Mouse (Mus musculus): ENCODE measurements around the gene Slc12a7. TPM values are rescaled to one million over a fixed set of nuclear protein-coding genes. Genes with fewer than 3 reads are reported as not detected.
A peak's percentile ranks its signal among the peaks of the same experiment; 100 is the strongest.
"Not testable (repeated sequence)": the region's sequence is repeated elsewhere in the genome, so short reads cannot be mapped to it uniquely, and the experiment has no call there.

Gene Slc12a7
- polyA plus RNA-seq, 1 experiment from 2014 or later = 52.1 TPM

DNA sequence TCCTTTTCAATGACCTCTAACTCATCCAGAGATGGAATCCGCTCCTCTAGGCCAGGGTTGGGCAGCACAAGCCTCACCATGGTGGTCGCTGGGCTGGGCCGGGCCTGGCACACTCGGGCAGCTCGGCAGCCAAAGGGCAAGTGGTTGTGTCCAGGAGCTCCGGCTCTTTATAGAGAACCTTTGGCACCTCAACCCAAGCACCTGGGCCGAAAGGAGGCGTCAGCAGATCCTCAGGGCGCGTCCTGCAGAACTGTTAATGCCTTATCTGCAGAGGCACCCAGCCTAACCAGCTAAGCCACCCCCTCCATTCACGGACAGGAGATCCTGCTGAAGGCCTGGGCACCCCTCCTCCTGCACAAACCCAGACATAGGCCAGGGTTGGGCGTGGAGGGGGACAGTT is 32.3 kb upstream of the Slc12a7 start:
- WGBS = 81% methylated on average over 12 of the region's 12 CpGs
- no peak overlapping the region for H3K9ac ChIP-seq
- H3K4me3 ChIP-seq = no peak overlapping the region
- H3K4me1 ChIP-seq (replicated peaks) = no peaks in the 10 kb centered on the region
- no peak for ATAC-seq (ENCODE audit: insufficient number of reproducible peaks, low FRiP score)
- H3K9me3 ChIP-seq (replicated peaks) = no peaks in the 10 kb centered on the region
- no peak overlapping the region for H3K27ac ChIP-seq (ENCODE audit: poor library complexity, severe bottlenecking)
- H3K36me3 ChIP-seq = no peaks in the 10 kb centered on the region
- H3K4me2 ChIP-seq = no peak overlapping the region
- H3K27me3 ChIP-seq (replicated peaks) = no peaks in the 10 kb centered on the region; the same call in 1 of the 2 replicates

- 77% methylated on average over 9 of the region's 9 CpGs for WGBS
Measured at GRCm38 (mm10) chr13:73701161-73701883, 31.6 kb upstream of the Slc12a7 start.

DNA sequence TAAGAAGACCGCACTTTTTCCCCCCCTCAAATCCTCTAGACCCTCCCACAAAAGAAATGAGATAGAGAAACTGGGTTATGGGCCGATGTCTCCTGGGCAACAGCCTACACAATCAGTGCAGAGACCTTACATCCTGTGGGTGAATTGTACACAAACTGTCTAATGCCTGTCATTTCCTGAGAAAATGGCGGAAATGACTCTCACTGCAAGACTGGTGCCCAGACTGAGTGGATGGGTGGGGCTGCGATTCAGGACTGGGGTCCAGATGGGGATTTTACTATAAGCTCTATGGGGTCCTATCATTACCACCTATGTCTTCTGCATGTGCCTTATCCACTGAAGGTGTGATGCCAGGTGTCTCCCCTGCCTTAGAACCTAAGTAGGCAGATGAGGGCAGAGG is 30.1 kb upstream of the Slc12a7 start:
- Histone ChIP-seq H3K27me3 (replicated peaks) (no peaks in the 10 kb centered on the region; the same call in 1 of the 2 replicates), H3K9me3 (replicated peaks) (no peaks in the 10 kb centered on the region), H3K4me2 (no peak overlapping the region), H3K27ac (ENCODE audit: poor library complexity, severe bottlenecking) (no peak overlapping the region), H3K4me3 (no peak overlapping the region), H3K9ac (no peak overlapping the region), H3K36me3 (no peaks in the 10 kb centered on the region), H3K4me1 (replicated peaks) (no peaks in the 10 kb centered on the region)
- ATAC-seq (ENCODE audit: insufficient number of reproducible peaks, low FRiP score) = peak; percentile 52; the same call in 1 of the 2 replicates
- 67% methylated on average over 4 of the region's 4 CpGs for WGBS

More at GRCm38 (mm10) chr13:73701161-73701883, 31.6 kb upstream of the Slc12a7 start:
- ATAC-seq (ENCODE audit: insufficient number of reproducible peaks, low FRiP score) = no peak
- no peaks in the 10 kb centered on the region for H3K9me3 ChIP-seq (replicated peaks)
- no peak overlapping the region for H3K27ac ChIP-seq (ENCODE audit: poor library complexity, severe bottlenecking)
- H3K9ac ChIP-seq = no peak overlapping the region
- no peaks in the 10 kb centered on the region for H3K36me3 ChIP-seq
- no peak overlapping the region for H3K4me2 ChIP-seq
- no peak overlapping the region for H3K4me3 ChIP-seq
- no peaks in the 10 kb centered on the region; the same call in 1 of the 2 replicates for H3K27me3 ChIP-seq (replicated peaks)
- H3K4me1 ChIP-seq (replicated peaks) = no peaks in the 10 kb centered on the region

DNA sequence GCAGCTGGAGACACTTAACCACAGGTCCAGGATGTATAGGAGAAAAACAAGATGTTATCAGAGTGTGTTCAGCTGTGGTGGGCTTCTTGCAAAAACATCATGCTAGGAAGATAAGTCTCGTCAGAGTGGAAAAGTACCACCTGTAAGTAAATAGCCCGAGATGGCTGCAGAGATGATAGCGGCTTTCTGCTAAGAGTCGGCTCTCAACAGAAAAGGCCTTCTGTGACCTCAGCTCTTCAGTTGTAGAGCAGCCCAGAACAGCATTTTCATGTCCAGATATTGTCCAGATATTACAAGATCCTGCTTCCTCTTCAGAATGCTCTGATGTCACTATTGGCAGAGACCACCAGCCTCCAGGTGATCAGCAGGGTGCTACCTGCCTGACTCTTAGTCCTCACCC is 29.4 kb upstream of the Slc12a7 start:
- H3K9me3 ChIP-seq (replicated peaks); H3K4me1 ChIP-seq (replicated peaks); H3K27me3 ChIP-seq (replicated peaks); ATAC-seq (ENCODE audit: insufficient number of reproducible peaks, low FRiP score); H3K36me3 ChIP-seq; H3K4me3 ChIP-seq; H3K4me2 ChIP-seq; H3K27ac ChIP-seq (ENCODE audit: poor library complexity, severe bottlenecking); H3K9ac ChIP-seq: not testable (repeated sequence)
- WGBS = 36% methylated on average over 4 of the region's 4 CpGs

DNA sequence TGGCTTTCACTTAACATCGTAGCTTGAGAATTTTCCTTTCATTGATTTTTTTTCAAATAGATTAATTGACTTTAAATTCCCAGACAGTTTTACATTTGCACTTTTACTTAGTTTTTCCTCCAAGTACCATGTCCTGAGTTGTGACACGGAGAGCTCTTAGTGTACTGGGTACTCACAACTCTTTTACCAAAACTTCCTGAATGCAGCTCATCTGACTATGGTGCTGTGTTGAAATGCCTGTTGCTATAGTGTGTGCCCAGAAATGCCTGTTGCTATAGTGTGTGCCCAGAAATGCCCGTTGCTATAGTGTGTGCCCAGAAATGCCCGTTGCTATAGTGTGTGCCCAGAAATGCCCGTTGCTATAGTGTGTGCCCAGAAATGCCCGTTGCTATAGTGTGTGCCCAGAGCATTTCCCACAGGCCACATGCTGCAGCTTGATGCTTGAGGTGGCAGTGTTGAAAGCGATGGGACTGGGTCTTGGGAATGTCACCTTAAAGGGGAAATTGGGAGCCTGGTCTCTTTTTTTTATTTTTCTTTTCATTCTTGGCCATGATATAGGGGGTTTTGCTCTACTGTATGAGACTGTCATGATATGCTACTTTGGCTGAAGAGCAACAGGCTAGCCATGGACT is 28.1 kb upstream of the Slc12a7 start, which contains the start of gene Slc6a19:
Gene Slc6a19 (minus strand): TSS at position 172 of the 632 bp plus-strand sequence.
- Histone ChIP-seq H3K9me3 (replicated peaks) (no peaks in the 10 kb centered on the region), H3K4me2 (no peak within 1 kb of the TSS), H3K4me1 (replicated peaks) (no peaks in the 10 kb centered on the region), H3K36me3 (no peaks in the 10 kb centered on the region), H3K4me3 (no peak within 1 kb of the TSS), H3K27me3 (replicated peaks) (no peaks in the 10 kb centered on the region; the same call in 1 of the 2 replicates), H3K9ac (no peak within 1 kb of the TSS), H3K27ac (ENCODE audit: poor library complexity, severe bottlenecking) (no peak within 1 kb of the TSS)
- ATAC-seq (ENCODE audit: insufficient number of reproducible peaks, low FRiP score) = no peak
- WGBS = 85% methylated on average over 7 of the region's 7 CpGs

DNA sequence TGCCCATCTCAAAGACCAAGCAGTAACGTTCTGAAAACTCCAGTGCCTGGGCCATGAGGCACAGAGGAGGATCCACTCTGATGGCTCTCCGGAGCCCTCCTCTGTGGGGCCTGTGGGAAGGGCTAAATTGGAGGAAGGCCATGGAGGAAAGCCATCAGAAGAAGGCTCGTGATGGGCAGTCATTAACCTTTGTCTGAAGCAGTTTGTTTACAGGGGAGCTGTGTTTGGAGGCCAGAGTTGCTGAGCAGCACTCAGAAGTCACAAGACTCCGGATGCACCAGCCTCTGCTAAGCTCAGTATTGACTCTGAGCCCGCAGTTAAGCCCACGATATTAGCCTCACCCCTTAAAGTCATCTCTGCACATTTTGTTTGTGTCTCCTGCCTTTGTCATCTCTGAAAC is 23.4 kb upstream of the Slc12a7 start:
- Histone ChIP-seq H3K27me3 (replicated peaks) (0 out of 2 replicates have a peak, but pooled peaks cover 8% of the 10 kb centered on the region), H3K9me3 (replicated peaks) (no peaks in the 10 kb centered on the region), H3K27ac (ENCODE audit: poor library complexity, severe bottlenecking) (no peak overlapping the region), H3K4me2 (no peak overlapping the region), H3K4me3 (no peak overlapping the region), H3K9ac (no peak overlapping the region), H3K36me3 (no peaks in the 10 kb centered on the region), H3K4me1 (replicated peaks) (no peaks in the 10 kb centered on the region)
- WGBS = 72% methylated on average over 6 of the region's 6 CpGs
- ATAC-seq (ENCODE audit: insufficient number of reproducible peaks, low FRiP score) = no peak

DNA sequence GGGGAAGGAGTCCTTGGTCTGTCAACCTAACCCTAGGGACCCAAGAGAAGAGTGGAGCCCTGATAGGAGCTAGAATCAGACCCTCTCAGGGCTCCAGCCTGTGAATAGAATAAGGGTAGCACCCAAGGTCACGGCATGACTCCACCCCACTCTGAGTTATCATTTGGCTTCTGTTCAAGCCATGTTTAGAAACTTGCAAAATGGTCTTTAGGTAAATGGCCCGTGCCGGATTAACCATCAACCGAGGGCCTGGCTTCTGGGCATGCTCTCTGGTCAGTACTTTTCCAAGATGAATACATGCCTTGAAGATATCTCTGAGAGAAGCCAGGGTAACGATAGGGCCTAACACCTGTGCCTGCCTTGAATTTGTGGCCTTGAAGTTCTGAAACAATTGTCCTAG is 21.7 kb upstream of the Slc12a7 start:
- Histone ChIP-seq H3K36me3 (no peaks in the 10 kb centered on the region), H3K4me2 (no peak overlapping the region), H3K27me3 (replicated peaks) (0 out of 2 replicates have a peak, but pooled peaks cover 8% of the 10 kb centered on the region), H3K9me3 (replicated peaks) (no peaks in the 10 kb centered on the region), H3K27ac (ENCODE audit: poor library complexity, severe bottlenecking) (no peak overlapping the region), H3K4me1 (replicated peaks) (no peaks in the 10 kb centered on the region), H3K4me3 (no peak overlapping the region), H3K9ac (no peak overlapping the region)
- no peak for ATAC-seq (ENCODE audit: insufficient number of reproducible peaks, low FRiP score)
- WGBS = 81% methylated on average over 5 of the region's 5 CpGs

DNA sequence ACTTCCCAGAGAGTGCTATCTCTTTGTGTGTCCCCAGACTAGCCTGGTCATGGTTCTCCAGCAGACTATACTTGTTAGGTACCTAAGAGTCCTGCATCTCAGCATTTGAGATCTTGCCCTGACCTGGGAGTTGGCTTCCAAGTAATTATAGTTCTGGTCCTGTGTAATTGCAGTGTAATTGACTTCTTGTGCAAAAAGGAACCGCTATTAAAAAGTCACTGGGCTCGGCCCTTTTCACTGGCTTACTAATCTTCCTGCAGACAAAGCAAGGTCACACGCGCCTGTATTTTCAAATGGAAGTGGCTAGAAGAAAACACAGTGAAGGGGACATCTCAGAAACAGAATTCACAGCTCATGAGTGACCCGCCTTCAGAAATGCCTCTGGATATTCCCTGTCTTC is 21.1 kb upstream of the Slc12a7 start:
- 82% methylated on average over 5 of the region's 5 CpGs for WGBS
- Histone ChIP-seq H3K27ac (ENCODE audit: poor library complexity, severe bottlenecking) (no peak overlapping the region), H3K9me3 (replicated peaks) (no peaks in the 10 kb centered on the region), H3K9ac (no peak overlapping the region), H3K4me2 (no peak overlapping the region), H3K4me3 (no peak overlapping the region), H3K4me1 (replicated peaks) (no peaks in the 10 kb centered on the region), H3K27me3 (replicated peaks) (0 out of 2 replicates have a peak, but pooled peaks cover 8% of the 10 kb centered on the region), H3K36me3 (no peaks in the 10 kb centered on the region)
- ATAC-seq (ENCODE audit: insufficient number of reproducible peaks, low FRiP score) = no peak

DNA sequence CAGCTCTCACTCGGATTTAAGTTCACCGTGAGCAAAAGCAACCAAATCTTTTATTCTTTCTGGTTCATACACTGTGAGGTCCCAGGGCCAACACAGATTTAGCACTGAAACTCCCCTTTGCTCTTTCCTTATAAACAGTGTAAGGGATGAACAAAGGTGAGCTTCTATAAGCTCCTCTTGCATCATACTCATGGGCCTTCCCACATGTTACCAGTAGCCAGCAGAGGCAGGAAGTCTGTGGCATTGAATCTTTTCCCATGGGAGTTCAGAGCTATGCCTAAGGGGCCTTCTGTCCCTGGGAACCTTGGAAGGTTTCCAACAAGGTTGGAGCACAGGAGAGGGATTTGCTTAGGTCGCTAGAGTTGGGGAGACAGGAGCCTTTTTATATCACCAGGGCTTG is 20.7 kb upstream of the Slc12a7 start:
- 70% methylated on average over 3 of the region's 3 CpGs for WGBS
- no peak overlapping the region for H3K9ac ChIP-seq
- H3K4me3 ChIP-seq = no peak overlapping the region
- H3K27ac ChIP-seq (ENCODE audit: poor library complexity, severe bottlenecking) = no peak overlapping the region
- H3K4me1 ChIP-seq (replicated peaks) = no peaks in the 10 kb centered on the region
- 0 out of 2 replicates have a peak, but pooled peaks cover 8% of the 10 kb centered on the region for H3K27me3 ChIP-seq (replicated peaks)
- ATAC-seq (ENCODE audit: insufficient number of reproducible peaks, low FRiP score) = no peak
- H3K36me3 ChIP-seq = no peaks in the 10 kb centered on the region
- no peaks in the 10 kb centered on the region for H3K9me3 ChIP-seq (replicated peaks)
- H3K4me2 ChIP-seq = no peak overlapping the region

GRCm38 (mm10) chr13:73713204-73713603 is 19.7 kb upstream of the Slc12a7 start:
- H3K4me1 ChIP-seq (replicated peaks) = no peaks in the 10 kb centered on the region
- WGBS = 77% methylated on average over 4 of the region's 4 CpGs
- H3K9ac ChIP-seq = no peak overlapping the region
- H3K27me3 ChIP-seq (replicated peaks) = 0 out of 2 replicates have a peak, but pooled peaks cover 8% of the 10 kb centered on the region
- no peak overlapping the region for H3K4me3 ChIP-seq
- H3K9me3 ChIP-seq (replicated peaks) = no peaks in the 10 kb centered on the region
- H3K4me2 ChIP-seq = no peak overlapping the region
- H3K27ac ChIP-seq (ENCODE audit: poor library complexity, severe bottlenecking) = no peak overlapping the region
- H3K36me3 ChIP-seq = no peaks in the 10 kb centered on the region
- no peak for ATAC-seq (ENCODE audit: insufficient number of reproducible peaks, low FRiP score)

DNA sequence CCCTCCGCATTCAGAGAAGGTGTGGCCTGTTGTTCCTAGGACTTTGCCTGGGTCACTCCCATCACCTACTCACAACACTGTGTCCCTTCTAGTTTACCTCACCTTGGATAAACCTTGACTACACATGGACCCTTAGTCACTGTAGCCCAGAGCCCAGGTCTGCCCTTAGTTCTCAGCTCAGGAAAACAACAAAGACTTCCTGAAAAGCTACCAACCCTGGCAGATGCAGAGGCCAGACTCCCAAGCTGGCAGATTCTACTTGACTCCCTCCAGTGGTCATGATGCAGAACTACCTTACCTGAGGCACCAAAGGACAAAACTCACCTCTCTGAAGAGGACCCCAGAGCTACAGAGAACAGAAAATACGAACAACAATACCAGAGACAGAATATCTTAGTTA is 18.9 kb upstream of the Slc12a7 start:
- Histone ChIP-seq H3K27me3 (replicated peaks) (0 out of 2 replicates have a peak, but pooled peaks cover 8% of the 10 kb centered on the region), H3K4me2 (no peak overlapping the region), H3K4me3 (no peak overlapping the region), H3K4me1 (replicated peaks) (no peaks in the 10 kb centered on the region), H3K9ac (no peak overlapping the region), H3K36me3 (no peaks in the 10 kb centered on the region), H3K9me3 (replicated peaks) (no peaks in the 10 kb centered on the region), H3K27ac (ENCODE audit: poor library complexity, severe bottlenecking) (no peak overlapping the region)
- 59% methylated on average over 2 of the region's 2 CpGs for WGBS
- no peak for ATAC-seq (ENCODE audit: insufficient number of reproducible peaks, low FRiP score)

Data from heart, embryonic 12.5 days (tissue).